Mouse (Mus musculus) splenic B cell, adult 2 months (primary cell): ENCODE measurements around the gene Dntt.

Experiments used
- DNase-seq: peaks from one replicate; pipeline ENCODE4 v3.0.0-alpha.2; 2011; ENCODE audit warnings: low read depth, low spot score
- H3K27me3 ChIP-seq: 2 replicates; pipeline ENCODE4 v1.6.1; 2012; ENCODE audit warnings: mild to moderate bottlenecking, low read length, moderate library complexity, mixed read lengths; ENCODE audit not compliant: control insufficient read depth, poor library complexity, insufficient read depth, severe bottlenecking
- H3K36me3 ChIP-seq: 2 replicates; pipeline ENCODE4 v1.6.1; 2012; ENCODE audit warnings: mild to moderate bottlenecking, low read length, moderate library complexity, mixed read lengths; ENCODE audit not compliant: control insufficient read depth, poor library complexity, insufficient read depth, severe bottlenecking

Gene Dntt

DNA sequence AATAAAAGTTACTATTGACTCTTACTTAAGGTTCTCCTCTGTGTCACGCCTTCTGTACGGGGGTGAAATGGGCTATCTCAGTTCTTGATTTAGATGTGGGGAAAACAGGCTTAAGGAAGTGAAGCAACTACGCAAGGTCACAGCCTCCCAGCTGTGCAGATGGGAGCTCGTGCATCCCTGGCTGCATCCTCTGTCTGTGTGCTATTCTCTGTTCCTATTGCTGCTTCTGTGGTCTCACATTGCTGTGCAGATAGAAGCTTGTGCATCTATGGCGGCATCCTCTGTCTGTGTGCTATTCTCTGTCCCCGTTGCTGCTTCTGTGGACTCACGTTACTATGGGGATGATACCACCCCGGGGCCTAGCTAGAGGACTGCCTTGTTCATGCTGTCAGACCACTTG lies 2.5 kb upstream of the Dntt start:
- DNase-seq: peak; percentile 42
- no peaks in the 10 kb centered on the region for H3K36me3 ChIP-seq
- H3K27me3 ChIP-seq: no peaks in the 10 kb centered on the region

DNA sequence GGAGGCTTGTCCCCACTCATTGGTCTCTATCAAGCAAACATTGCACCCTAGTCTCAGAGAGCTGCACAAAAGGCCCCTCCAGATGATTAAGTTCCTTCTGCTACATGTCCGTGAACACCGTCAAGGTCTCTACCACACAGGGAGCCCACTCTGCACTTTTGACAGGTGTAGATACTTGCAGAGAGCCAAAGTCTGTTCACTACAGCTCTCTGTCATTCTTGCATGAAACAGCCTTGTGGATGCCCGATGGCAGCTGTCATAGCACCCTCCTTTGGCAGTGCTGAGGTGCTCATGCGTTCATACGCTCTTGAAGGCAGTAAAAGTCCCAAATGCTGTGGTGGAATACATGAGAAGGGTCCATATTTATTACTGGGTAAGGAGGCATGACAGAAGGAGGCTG lies 2.1 kb upstream of the Dntt start:
- peak; percentile 34 for DNase-seq
- H3K36me3 ChIP-seq: no peaks in the 10 kb centered on the region

DNA sequence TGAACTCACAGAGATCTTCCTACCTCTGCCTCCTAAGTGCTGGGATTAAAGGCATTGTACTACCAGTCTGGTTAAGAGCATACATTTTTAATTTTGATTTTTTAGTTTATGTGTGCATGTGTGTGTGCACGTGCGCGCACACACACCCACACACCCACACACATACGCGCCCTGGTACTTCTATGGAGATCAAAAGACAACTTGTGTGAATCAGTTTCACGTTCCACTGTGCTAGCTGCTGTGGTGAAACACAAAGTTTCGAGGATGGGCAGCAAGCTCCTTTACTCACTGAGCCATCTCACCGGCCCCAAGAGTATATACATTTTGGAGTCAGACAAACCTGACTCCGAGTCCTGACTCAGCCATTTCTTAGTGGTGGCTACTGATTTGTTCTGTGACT lies 1.5 kb upstream of the Dntt start:
- no peaks in the 10 kb centered on the region for H3K27me3 ChIP-seq
- DNase-seq: no peak

More for the DNA sequence above, 2.1 kb upstream of the Dntt start:
- H3K27me3 ChIP-seq: no peaks in the 10 kb centered on the region

DNA sequence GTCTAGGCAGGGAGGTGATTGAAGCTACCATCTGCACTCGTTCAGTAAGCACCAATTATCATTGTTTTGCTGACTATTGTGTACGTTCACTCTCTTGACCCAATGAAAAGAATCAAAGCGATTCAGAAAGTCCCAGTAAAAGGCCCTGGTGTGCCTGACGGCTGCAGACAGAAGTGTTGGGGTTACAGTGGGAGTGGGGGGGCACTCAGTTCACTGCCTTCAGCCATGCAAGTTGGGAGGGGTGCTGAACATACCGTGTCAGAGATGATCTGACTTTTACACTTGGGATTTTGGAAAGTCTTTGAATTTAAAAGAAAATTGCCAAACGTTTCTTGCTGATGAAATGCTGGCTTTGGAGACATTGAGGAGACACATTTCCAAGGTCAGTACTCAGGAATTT lies 1.1 kb downstream of the Dntt start:
- H3K27me3 ChIP-seq: no peaks in the 10 kb centered on the region
- no peaks in the 10 kb centered on the region for H3K36me3 ChIP-seq
- no peak for DNase-seq

More for the DNA sequence above, 1.5 kb upstream of the Dntt start:
- H3K36me3 ChIP-seq: no peaks in the 10 kb centered on the region

DNA sequence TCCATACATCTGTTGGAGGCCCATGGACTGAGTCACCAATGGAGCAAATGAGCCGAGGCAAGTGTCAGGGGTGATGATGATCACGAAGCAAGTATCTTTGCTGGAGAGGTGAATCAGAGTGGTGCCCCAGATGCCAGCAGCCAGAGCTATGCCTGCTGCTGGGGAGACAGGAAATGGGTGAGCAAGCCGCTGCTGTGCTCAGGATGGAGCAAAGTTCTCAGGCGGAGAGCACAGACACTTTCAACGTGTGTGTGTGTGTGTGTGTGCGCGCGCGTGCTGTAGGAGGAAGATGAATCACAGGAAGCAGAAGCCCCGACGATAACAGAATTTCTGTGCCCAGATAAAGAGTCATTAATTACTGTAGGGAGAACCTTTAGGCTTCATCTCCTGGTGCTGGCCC lies 1.9 kb downstream of the Dntt start:
- peak; percentile 71 for DNase-seq
- H3K36me3 ChIP-seq: no peaks in the 10 kb centered on the region
- H3K27me3 ChIP-seq: no peaks in the 10 kb centered on the region

GRCm38 (mm10) chr19:41031869-41032268 lies 2.8 kb downstream of the Dntt start:
- no peaks in the 10 kb centered on the region for H3K36me3 ChIP-seq
- DNase-seq: no peak

GRCm38 (mm10) chr19:41035809-41036551 lies 6.9 kb downstream of the Dntt start:
- no peaks in the 10 kb centered on the region for H3K36me3 ChIP-seq
- no peak for DNase-seq
- H3K27me3 ChIP-seq: no peaks in the 10 kb centered on the region

More at GRCm38 (mm10) chr19:41031869-41032268, 2.8 kb downstream of the Dntt start:
- H3K27me3 ChIP-seq: no peaks in the 10 kb centered on the region

DNA sequence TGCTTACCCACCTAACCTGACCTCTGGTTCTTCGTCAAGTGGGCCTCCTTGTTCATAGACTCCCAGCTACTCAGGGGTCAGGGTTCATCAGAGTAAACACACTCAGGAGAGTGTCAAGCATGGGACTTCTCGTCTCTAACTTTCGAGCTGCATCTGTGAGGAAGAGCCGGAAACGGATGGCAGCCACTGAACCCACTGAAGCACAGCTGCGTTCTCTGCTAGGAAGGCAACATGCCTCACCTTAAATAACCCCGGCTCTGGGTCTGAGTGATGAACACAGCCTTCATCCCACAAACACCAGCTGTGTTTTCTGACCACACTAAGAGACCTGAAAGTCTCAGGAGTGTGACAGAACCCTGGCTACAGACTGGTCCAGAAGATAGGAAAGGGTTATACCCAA lies 10.0 kb downstream of the Dntt start:
- peak; percentile 43 for DNase-seq
- no peaks in the 10 kb centered on the region for H3K27me3 ChIP-seq
- no peaks in the 10 kb centered on the region for H3K36me3 ChIP-seq

DNA sequence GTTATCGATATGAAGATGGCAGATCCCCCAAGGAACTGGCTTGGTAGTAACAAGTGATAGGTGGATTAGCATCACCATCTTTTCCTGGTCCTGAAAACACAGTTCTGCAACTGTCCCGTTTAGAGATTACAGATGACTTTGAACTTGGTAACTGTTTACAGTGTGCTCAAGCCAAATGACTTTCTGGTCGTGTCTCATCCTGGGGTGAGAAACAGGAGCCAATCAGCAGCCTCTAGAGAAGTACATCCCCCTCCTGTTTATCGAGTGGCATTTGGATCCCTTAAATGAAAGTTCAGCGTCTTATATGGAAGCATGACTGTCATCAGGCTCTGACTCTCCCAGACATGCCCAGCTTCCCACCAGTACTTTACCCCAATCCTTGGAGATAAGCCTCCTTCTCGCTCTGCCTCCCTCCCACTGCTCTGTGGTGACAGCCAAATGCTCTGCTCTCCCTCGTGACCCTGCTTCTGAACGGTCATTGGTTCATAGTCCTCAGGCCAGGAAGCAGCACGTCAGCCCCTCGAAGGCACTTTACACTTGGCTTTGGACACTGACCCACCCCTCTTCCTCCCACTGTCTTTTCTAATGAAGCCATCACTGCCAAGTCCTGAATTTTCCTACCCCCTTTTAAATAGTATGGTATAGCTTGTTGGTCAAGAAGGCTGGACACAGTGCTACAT lies 16.2 kb downstream of the Dntt start:
- Histone ChIP-seq H3K27me3 (no peaks in the 10 kb centered on the region), H3K36me3 (no peaks in the 10 kb centered on the region)
- no peak for DNase-seq

- DNase-seq: no peak
- H3K36me3 ChIP-seq: no peaks in the 10 kb centered on the region
- no peaks in the 10 kb centered on the region for H3K27me3 ChIP-seq
Observed at GRCm38 (mm10) chr19:41047437-41048186, 18.5 kb downstream of the Dntt start.

GRCm38 (mm10) chr19:41048187-41048559 lies 19.1 kb downstream of the Dntt start:
- Histone ChIP-seq H3K36me3 (no peaks in the 10 kb centered on the region), H3K27me3 (no peaks in the 10 kb centered on the region)
- DNase-seq: no peak

DNA sequence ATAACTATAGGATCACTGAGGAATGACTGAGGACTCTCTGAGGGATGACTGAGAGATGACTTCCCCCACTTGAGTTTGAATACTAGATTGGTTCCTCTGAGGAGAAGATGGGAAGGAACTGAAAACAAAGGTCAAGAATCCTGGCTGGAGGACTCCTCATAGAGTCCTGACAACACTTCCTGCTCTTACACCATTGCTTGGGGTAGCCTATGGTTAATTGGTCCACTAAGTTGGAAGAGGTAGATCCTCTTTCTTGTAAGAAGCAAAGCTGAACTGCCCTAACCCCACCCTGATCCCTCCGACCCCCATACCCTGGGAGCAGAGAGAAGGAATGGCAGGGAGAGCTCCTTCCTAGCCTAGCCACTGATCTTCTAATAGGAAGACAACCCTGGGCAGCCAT lies 22.6 kb downstream of the Dntt start:
- no peaks in the 10 kb centered on the region for H3K36me3 ChIP-seq
- no peak for DNase-seq
- no peaks in the 10 kb centered on the region for H3K27me3 ChIP-seq

GRCm38 (mm10) chr19:41052247-41052646 lies 23.2 kb downstream of the Dntt start:
- Histone ChIP-seq H3K27me3 (no peaks in the 10 kb centered on the region), H3K36me3 (no peaks in the 10 kb centered on the region)
- DNase-seq: no peak

DNA sequence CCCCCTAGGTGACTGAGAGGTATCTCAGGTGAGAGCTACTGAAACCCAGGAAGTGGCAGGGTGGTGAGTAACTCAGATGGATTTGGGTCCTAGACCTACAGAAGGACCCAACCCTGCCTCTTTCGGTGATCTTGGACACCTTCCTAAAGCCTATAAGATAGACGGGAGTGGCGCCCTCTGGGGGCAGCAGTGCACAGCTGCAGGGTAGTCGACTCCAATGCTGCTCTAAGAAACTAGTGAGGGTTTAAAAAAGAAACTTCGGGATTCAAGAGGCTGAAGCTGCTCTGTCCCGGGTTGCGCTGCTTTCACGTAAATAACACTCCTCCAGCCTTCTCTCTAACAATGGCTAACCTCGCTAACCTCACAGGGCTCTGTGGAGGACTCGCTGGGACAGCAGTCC lies 24.5 kb downstream of the Dntt start:
- no peaks in the 10 kb centered on the region for H3K36me3 ChIP-seq
- DNase-seq: peak; percentile 80
- H3K27me3 ChIP-seq: no peaks in the 10 kb centered on the region

DNA sequence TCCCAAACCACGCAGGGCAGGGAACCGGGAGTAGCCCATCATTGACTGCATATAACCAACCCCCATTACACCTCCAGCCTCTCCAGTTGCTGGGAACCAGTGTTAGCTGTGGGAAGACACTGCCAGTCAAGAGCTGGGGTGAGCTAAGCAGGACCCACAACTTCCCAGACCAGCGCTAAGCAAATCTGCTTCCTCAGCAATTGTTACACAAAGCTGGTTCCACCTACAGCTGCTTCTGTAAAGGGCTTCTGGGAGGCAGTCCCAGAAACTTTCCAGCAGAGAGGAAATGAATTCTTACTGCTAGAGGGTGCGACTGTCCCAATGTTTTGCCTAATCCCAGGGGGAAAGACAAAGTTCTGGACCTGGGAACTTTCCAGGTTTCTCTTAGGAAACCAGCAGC lies 25.6 kb downstream of the Dntt start:
- Histone ChIP-seq H3K36me3 (no peaks in the 10 kb centered on the region), H3K27me3 (no peaks in the 10 kb centered on the region)
- no peak for DNase-seq
